Mouse (Mus musculus): ENCODE results near the gene Piezo1.

- TF ChIP-seq GATA1 (IDR thresholded peaks at IDR 0.05; ENCODE audit: borderline replicate concordance, low read length) (no peak), CTCF (IDR thresholded peaks at IDR 0.05; ENCODE audit: low read depth, low read length) (no peak), POLR2AphosphoS5 (IDR thresholded peaks at IDR 0.05; ENCODE audit: insufficient replicate concordance, low read depth, low read length) (no peak), TAL1 (conservative IDR thresholded peaks at IDR 0.05; ENCODE audit: low read depth, low read length) (no peak)
Observed at GRCm38 (mm10) chr8:122461473-122462148, 89.5 kb downstream of the Piezo1 start.

Data from G1E (cell line).